Mouse (Mus musculus): ENCODE measurements around the gene Tmem216.

DNA sequence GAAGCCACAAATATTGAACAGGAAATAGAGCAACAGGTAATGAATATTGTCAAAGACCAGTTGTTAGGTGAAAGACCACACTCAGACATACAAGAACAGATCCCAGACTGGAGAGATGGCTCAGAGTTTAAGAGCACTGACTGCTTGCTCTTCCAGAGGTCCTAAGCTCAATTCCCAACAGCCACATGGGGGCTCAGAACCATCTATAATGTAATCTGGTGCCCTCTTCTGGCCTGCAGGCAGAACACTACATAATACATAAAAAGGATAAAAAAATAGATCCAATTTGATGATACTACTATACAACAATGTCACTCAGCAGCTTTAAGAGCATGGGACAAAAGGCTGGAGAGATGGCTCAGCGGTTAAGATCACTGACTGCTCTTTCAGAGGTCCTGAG is 35.7 kb downstream of the Tmem216 start:
- no peak for TF ChIP-seq HCFC1 (IDR thresholded peaks at IDR 0.05; ENCODE audit: borderline replicate concordance, insufficient read depth, low read length)
- TF ChIP-seq CHD2 (IDR thresholded peaks at IDR 0.05; ENCODE audit: low read depth, low read length) = no peak
